Mouse (Mus musculus) MEL (cell line): ENCODE results near the gene Krt6a. TPM values are rescaled to one million over a fixed set of nuclear protein-coding genes. Genes with fewer than 3 reads are reported as not detected.

Experiments used
- DNase-seq: peaks from one replicate; pipeline ENCODE4 v3.0.0; 2011; ENCODE audit warnings: low read depth, low spot score
- H3K27ac ChIP-seq: 2 replicates; pipeline ENCODE4 v1.5.1; 2012; ENCODE audit warnings: low read depth, mild to moderate bottlenecking, control low read depth, low read length, moderate library complexity; ENCODE audit not compliant: control insufficient read depth
- H3K27me3 ChIP-seq, 2 experiments: fragments of 150-350 bp in 1 of 2; sonication (generic) in 1 of 2; 2 replicates each; pipeline ENCODE4 v1.6.1; 2012; ENCODE audit warnings: low read length in 2 of 2, mild to moderate bottlenecking in 2 of 2, improper control_type of control experiment in 1 of 2, moderate library complexity in 1 of 2; ENCODE audit not compliant: insufficient read depth in 2 of 2, control insufficient read depth in 1 of 2
- H3K36me3 ChIP-seq, 2 experiments: 2 replicates each; pipeline ENCODE4 v1.6.1; 2012 to 2014; ENCODE audit warnings: low read length in 2 of 2, improper control_type of control experiment in 1 of 2, inconsistent platforms in 1 of 2, mild to moderate bottlenecking in 1 of 2; ENCODE audit not compliant: insufficient read depth in 2 of 2, control insufficient read depth in 1 of 2
- H3K4me1 ChIP-seq, 2 experiments: fragments of 150-350 bp in 1 of 2; sonication (generic) in 1 of 2; 2 replicates each; pipeline ENCODE4 v1.6.1; 2012; ENCODE audit warnings: low read length in 2 of 2, improper control_type of control experiment in 1 of 2, mild to moderate bottlenecking in 1 of 2; ENCODE audit not compliant: insufficient read depth in 2 of 2, control insufficient read depth in 1 of 2
- H3K4me3 ChIP-seq, 2 experiments: fragments of 150-350 bp in 1 of 2; sonication (generic) in 1 of 2; 2 replicates each; pipeline ENCODE4 v1.5.1; 2012; ENCODE audit warnings: low read depth in 2 of 2, low read length in 2 of 2, mild to moderate bottlenecking in 2 of 2, moderate library complexity in 2 of 2, control low read depth in 1 of 2, improper control_type of control experiment in 1 of 2; ENCODE audit not compliant: control insufficient read depth in 1 of 2, insufficient read depth in 1 of 2
- H3K79me2 ChIP-seq: 2 replicates; pipeline ENCODE4 v1.6.1; 2012; ENCODE audit warnings: mild to moderate bottlenecking, low read length, moderate library complexity; ENCODE audit not compliant: control insufficient read depth, poor library complexity, insufficient read depth
- H3K9ac ChIP-seq: 2 replicates; pipeline ENCODE4 v1.6.1; 2012; ENCODE audit warnings: low read depth, mild to moderate bottlenecking, control low read depth, low read length, moderate library complexity; ENCODE audit not compliant: control insufficient read depth, poor library complexity, severe bottlenecking
- H3K9me3 ChIP-seq: fragments of 150-350 bp; sonication (generic); replicated peaks from 2 replicates; pipeline ENCODE4 v1.6.1; 2012; ENCODE audit warnings: mild to moderate bottlenecking, low read length, improper control_type of control experiment, moderate library complexity; ENCODE audit not compliant: insufficient read depth
- CHD1 ChIP-seq: IDR thresholded peaks from 2 replicates; pipeline ENCODE4 v1.6.1; 2012; ENCODE audit warnings: low read depth, mild to moderate bottlenecking, inconsistent platforms, low read length, improper control_type of control experiment
- CTCF ChIP-seq, 3 experiments: IDR thresholded peaks in 2 of 3; conservative IDR thresholded peaks in 1 of 3; 2 replicates each; pipeline ENCODE4 v1.5.1; 2011 to 2012; ENCODE audit warnings: low read length in 3 of 3, low read depth in 2 of 3, mild to moderate bottlenecking in 2 of 3, improper control_type of control experiment in 1 of 3, inconsistent platforms in 1 of 3, mixed read lengths in 1 of 3, moderate library complexity in 1 of 3; ENCODE audit not compliant: control insufficient read depth in 1 of 3, insufficient read depth in 1 of 3, poor library complexity in 1 of 3, severe bottlenecking in 1 of 3
- E2F4 ChIP-seq: IDR thresholded peaks from 2 replicates; pipeline ENCODE4 v1.6.1; 2011; ENCODE audit warnings: low read depth, low read length, improper control_type of control experiment, borderline replicate concordance
- ELF1 ChIP-seq: IDR thresholded peaks from 2 replicates; pipeline ENCODE4 v1.6.1; 2014; ENCODE audit warnings: low read depth, mild to moderate bottlenecking, inconsistent platforms, low read length, improper control_type of control experiment, moderate library complexity
- GABPA ChIP-seq: IDR thresholded peaks from 2 replicates; pipeline ENCODE4 v1.6.1; 2012; ENCODE audit warnings: low read depth, mild to moderate bottlenecking, inconsistent platforms, low read length, improper control_type of control experiment, moderate library complexity
- GATA1 ChIP-seq: IDR thresholded peaks from 2 replicates; pipeline ENCODE4 v1.6.1; 2011; ENCODE audit warnings: low read depth, low read length, improper control_type of control experiment
- JUND ChIP-seq: IDR thresholded peaks from 2 replicates; pipeline ENCODE4 v1.6.1; 2011; ENCODE audit warnings: low read depth, mild to moderate bottlenecking, improper control_type of control experiment, low read length
- MAFK ChIP-seq: IDR thresholded peaks from 2 replicates; pipeline ENCODE4 v1.6.1; 2011; ENCODE audit warnings: low read depth, mild to moderate bottlenecking, low read length, improper control_type of control experiment, borderline replicate concordance
- MXI1 ChIP-seq: IDR thresholded peaks from 2 replicates; pipeline ENCODE4 v1.6.1; 2011; ENCODE audit warnings: mild to moderate bottlenecking, low read depth, low read length, improper control_type of control experiment
- MYB ChIP-seq: IDR thresholded peaks from 2 replicates; pipeline ENCODE4 v1.6.1; 2011; ENCODE audit warnings: mild to moderate bottlenecking, low read depth, low read length, improper control_type of control experiment
- NELFE ChIP-seq: IDR thresholded peaks from 2 replicates; pipeline ENCODE4 v1.6.1; 2011; ENCODE audit warnings: low read depth, low read length, improper control_type of control experiment
- POLR2AphosphoS2 ChIP-seq: IDR thresholded peaks from 2 replicates; pipeline ENCODE4 v1.6.1; 2011; ENCODE audit warnings: low read length, improper control_type of control experiment
- POLR2AphosphoS5 ChIP-seq: IDR thresholded peaks from 2 replicates; pipeline ENCODE4 v1.6.1; 2012; ENCODE audit warnings: low read depth, borderline replicate concordance, mild to moderate bottlenecking, inconsistent platforms, low read length, moderate library complexity, mixed read lengths
- RCOR1 ChIP-seq: IDR thresholded peaks from 2 replicates; pipeline ENCODE4 v1.6.1; 2012; ENCODE audit warnings: low read depth, mild to moderate bottlenecking, inconsistent platforms, low read length, improper control_type of control experiment
- SIN3A ChIP-seq: IDR thresholded peaks from 2 replicates; pipeline ENCODE4 v1.6.1; 2012; ENCODE audit warnings: low read length, improper control_type of control experiment, inconsistent platforms
- SMC3 ChIP-seq: IDR thresholded peaks from 2 replicates; pipeline ENCODE4 v1.6.1; 2011; ENCODE audit warnings: low read depth, low read length, improper control_type of control experiment
- TCF12 ChIP-seq: IDR thresholded peaks from 2 replicates; pipeline ENCODE4 v1.6.1; 2014; ENCODE audit warnings: low read depth, mild to moderate bottlenecking, inconsistent platforms, low read length, improper control_type of control experiment, moderate library complexity
- UBTF ChIP-seq: IDR thresholded peaks from 2 replicates; pipeline ENCODE4 v1.6.1; 2012; ENCODE audit warnings: low read depth, mild to moderate bottlenecking, inconsistent platforms, low read length, improper control_type of control experiment, moderate library complexity, borderline replicate concordance; ENCODE audit not compliant: insufficient read depth
- ZKSCAN1 ChIP-seq: IDR thresholded peaks from 2 replicates; pipeline ENCODE4 v1.6.1; 2012; ENCODE audit warnings: low read depth, mild to moderate bottlenecking, inconsistent platforms, low read length, improper control_type of control experiment, moderate library complexity
- ZMIZ1 ChIP-seq: IDR thresholded peaks from 2 replicates; pipeline ENCODE4 v1.6.1; 2012; ENCODE audit warnings: low read depth, mild to moderate bottlenecking, inconsistent platforms, low read length, improper control_type of control experiment, moderate library complexity
- ZNF384 ChIP-seq: IDR thresholded peaks from 2 replicates; pipeline ENCODE4 v1.6.1; 2012; ENCODE audit warnings: low read depth, mild to moderate bottlenecking, inconsistent platforms, low read length, improper control_type of control experiment
- polyA plus RNA-seq, 2 experiments: library from polyadenylated mRNA; stranded (reverse) in 1 of 2; unstranded in 1 of 2; fragments of >175 nt in 1 of 2; fragments of >200 nt in 1 of 2; gene quantifications; 2 replicates each; pipeline versions ENCODE4 v1.2.1 to v1.2.4; 2012; ENCODE audit warnings: low replicate concordance in 2 of 2, low read depth in 1 of 2; ENCODE audit not compliant: insufficient read length in 2 of 2, insufficient read depth in 1 of 2, missing spikeins in 1 of 2
- total RNA-seq: library from RNA; depleted of rRNA; stranded (reverse); fragments of 300-350 nt; gene quantifications from 2 replicates; pipeline ENCODE4 v1.2.3, GENCODE M21; 2012

Gene Krt6a
- total and polyA plus RNA-seq, 3 experiments, result not detected

- no peaks in the 10 kb centered on the region for H3K27me3 ChIP-seq
- no peaks in the 10 kb centered on the region for H3K36me3 ChIP-seq
- no peaks in the 10 kb centered on the region for H3K9me3 ChIP-seq
- DNase-seq, result no peak
- no peak overlapping the region for H3K4me3 ChIP-seq
- TF ChIP-seq MAFK (no peak), GABPA (no peak), SMC3 (no peak), NELFE (no peak), SIN3A (no peak), JUND (no peak), POLR2AphosphoS2 (no peak), ELF1 (no peak), E2F4 (no peak), TCF12 (no peak), MYB (no peak), CTCF (IDR thresholded peaks at IDR 0.05 in 2 of 3, conservative IDR thresholded peaks at IDR 0.05 in 1 of 3; ENCODE audit: control insufficient read depth in 1 of 3, insufficient read depth in 1 of 3, low read depth in 2 of 3, low read length in 3 of 3, poor library complexity in 1 of 3, severe bottlenecking in 1 of 3) (no peak), ZKSCAN1 (no peak), RCOR1 (no peak), GATA1 (no peak), CHD1 (no peak), ZMIZ1 (no peak), MXI1 (no peak)
- no peak overlapping the region for H3K9ac ChIP-seq
- no peaks in the 10 kb centered on the region for H3K4me1 ChIP-seq
- H3K79me2 ChIP-seq, result no peaks in the 10 kb centered on the region
- no peak overlapping the region for H3K27ac ChIP-seq
These were observed 8.3 kb upstream of the Krt6a start for GRCm38 (mm10) chr15:101702380-101702779.

- DNase-seq, result no peak
- H3K9me3 ChIP-seq, result no peaks in the 10 kb centered on the region
- H3K36me3 ChIP-seq, result no peaks in the 10 kb centered on the region
- TF ChIP-seq ZNF384, result no peak
- TF ChIP-seq SMC3, result no peak
- TF ChIP-seq UBTF, result no peak
- TF ChIP-seq POLR2AphosphoS5, result no peak
- H3K79me2 ChIP-seq, result no peaks in the 10 kb centered on the region
- no peak overlapping the region for H3K27ac ChIP-seq
- H3K9ac ChIP-seq, result no peak overlapping the region
- no peaks in the 10 kb centered on the region for H3K4me1 ChIP-seq
- H3K27me3 ChIP-seq, result no peaks in the 10 kb centered on the region
- H3K4me3 ChIP-seq, result no peak overlapping the region
These were observed 5.8 kb upstream of the Krt6a start for GRCm38 (mm10) chr15:101699866-101700265.
